Mouse (Mus musculus): ENCODE data around the gene Jazf1.

Gene Jazf1

DNA sequence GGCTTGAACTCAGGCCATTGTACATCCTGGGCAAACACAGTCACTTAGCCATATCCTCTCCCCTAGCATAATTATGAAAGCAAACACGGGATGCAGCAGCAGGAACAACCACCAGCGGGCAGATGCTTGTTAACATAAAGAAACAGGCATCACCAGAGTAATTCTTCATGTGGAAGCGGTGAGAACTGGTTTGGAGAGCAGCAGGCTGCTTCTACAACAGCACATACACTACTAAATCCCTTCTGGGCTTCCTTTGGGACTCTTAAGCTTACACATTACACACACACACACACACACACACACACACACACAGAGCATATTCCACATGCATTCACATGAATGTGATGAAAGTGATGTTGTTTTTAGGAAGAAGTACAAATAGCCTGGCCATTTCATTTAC lies 216.5 kb downstream of the Jazf1 start:
- no peak for DNase-seq (ENCODE audit: low spot score in 2 of 2)

DNA sequence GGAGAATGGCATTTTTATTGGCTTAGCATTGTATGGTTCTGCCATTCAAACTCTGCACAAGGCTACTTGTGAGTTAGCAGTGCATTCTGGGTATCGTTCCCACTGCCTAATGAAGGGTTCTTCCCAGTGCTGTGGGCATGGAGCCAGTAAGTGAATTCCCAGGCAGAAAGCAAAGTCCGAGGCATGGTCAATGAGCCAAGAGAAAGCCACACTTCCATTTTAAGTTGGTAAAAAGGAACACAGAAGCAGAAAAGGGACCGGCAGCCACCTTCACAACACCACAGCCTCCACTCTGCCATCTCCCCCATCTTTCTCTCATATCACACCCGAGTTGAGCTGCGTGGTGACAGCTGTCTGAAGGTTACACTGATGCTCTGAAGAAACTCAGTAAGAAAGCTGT lies 217.4 kb downstream of the Jazf1 start:
- DNase-seq (ENCODE audit: low spot score in 2 of 2) = no peak

DNA sequence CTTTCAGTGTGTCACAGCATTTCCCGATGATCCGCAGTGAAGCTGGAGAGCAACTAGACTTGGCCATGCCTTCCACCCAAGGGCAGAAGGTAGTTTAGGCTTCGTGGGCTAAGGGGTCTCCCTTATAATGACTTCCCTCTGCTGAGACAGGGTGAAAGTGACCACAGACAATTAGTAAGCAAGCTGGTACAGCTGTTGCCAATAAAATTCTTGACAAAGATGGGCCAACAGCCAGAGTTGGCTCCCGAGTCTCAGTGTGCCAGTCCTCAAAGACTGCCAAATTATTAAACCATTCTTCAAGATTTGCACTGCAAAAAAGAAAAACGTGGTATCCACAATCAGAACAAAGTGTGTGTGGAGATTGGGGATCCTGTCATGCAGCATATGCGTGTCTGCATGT lies 220.2 kb downstream of the Jazf1 start:
- DNase-seq (ENCODE audit: low spot score in 2 of 2) = no peak

DNA sequence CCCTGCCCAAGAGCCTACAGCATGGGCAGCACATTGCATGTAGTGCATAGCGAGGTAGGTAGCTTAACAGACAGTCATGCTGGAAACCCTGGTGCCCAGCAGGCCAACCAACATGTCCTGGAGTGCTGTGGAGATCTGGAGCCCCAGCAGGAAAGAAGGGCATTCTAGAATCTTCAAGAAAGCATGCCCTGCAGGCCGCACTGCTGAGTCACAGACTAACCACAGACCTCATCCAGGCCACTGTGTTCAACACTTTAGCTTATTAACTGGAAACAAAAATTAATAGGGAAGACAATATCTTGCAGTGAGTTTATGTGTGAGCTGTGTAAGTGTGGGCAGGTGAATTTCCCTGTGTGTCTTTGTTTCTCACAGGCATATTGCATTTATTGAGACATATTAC lies 222.1 kb downstream of the Jazf1 start:
- DNase-seq (ENCODE audit: low spot score in 2 of 2) = no peak

DNA sequence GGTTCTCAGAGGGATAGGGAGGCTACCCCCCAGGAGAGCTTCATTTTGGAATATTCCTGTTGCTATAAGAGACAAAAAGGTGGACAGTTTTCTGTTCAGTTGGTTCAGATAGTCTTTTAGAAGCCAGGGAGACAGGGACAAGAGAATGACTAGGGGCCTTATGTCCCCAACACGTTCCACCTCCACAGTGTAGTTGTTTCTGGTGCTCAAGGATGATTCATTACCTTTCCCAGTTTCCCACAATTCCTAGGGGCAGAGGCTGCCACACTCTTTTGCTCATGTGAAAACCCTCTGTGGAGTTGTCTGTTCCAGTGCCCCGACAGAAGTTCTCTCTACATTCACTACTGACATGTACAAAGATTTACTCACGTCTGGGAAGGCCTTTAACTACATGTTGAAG lies 223.7 kb downstream of the Jazf1 start:
- no peak for DNase-seq (ENCODE audit: low spot score in 2 of 2)

DNA sequence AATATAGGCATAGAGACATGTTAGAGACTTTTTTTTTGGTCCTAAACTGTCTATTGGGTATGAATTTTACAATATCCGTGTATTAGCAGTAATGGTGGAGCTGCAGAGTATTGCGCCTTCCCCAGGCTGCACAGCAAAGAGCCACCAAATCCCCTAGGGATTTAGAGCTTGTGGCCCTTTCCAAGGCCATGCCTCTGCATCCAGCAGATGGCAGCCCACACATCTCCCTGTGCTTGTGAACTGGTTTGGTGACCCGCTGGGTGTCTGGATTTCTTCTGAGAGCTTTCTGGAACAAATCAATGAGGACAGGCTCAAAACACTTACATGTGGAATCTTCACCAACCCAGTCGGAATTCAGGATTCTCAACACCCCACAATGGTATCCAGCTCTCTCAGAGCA lies 225.4 kb downstream of the Jazf1 start:
- no peak for DNase-seq (ENCODE audit: low spot score in 2 of 2)

DNA sequence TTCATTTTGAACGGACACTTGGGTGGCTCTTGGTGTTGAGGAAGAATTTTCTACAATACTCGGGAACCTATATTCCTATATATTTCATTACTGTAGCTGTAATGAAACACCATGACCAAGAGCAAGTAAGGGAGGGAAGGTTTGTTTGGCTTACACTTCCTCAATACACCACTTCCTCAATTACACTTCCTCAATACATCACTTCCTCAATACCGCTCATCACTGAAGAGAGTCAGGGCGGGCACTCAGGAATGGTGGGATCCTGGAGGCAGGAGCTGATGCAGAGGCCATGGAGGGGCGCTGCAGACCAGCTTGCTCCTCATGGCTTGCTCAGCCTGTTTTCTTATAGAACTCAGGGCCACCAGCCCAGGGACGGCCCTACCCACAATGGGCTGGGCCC lies 225.8 kb downstream of the Jazf1 start:
- DNase-seq (ENCODE audit: low spot score in 2 of 2) = no peak

DNA sequence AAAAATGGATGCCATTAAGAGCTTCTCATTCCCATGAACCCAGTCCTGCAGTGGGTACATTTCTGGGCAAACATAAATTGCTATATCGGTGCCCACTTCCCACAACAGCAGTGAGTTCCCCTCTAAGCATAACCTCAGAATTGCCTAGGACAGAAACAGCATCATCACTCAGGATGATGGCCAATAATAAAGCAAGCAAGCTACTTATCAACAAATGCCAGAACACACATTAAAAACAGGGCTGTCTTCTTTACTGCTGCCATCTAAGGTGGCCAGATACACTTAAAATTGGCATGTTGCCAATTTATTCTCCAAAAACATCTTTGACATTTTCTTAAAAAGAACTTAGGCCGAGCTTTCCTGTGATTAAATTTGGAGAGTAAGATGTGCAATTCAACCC lies 226.8 kb downstream of the Jazf1 start:
- no peak for DNase-seq (ENCODE audit: low spot score in 2 of 2)

DNA sequence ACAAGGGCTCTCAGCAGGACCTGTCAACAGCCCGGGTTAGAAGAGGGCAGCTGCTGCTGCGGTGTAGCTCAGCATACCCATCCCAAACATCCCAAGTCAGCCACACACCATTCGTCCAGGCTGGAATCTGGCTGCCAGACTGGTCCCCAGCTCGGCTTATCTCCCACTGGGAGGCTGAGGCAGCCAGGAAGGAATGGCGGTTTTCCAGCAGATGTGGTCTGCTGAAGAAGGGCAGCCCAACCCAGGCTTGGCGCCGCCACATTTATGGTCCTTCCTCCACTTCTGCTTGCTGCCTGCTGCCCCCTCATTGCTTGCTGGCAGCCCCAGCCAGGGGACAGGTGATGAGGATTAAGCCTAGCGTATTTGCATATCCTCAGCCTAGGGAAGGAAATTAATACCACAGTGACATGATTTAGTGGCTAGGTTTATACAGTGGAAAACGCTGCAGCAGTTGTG lies 227.8 kb downstream of the Jazf1 start:
- DNase-seq (ENCODE audit: low spot score in 2 of 2) = no peak

DNA sequence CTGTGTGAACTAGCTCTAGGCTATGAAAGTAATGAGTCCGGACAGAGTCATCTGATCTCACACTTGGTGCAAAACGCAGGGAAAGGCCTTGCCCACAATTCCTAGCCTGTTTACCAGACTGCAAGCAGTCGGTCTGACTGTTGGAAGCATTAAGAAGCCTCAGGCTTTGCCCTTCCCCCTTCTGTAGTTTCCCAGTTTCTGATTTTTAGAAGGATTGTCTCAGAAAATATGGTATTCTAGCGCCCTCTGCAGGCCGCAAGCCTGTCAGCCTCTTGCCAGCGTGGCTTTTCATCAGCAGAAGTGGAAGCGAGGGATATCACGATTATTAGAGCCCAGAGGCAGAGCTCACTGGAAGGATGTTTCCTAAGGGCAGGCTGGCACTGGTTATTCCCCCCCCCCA lies 229.7 kb downstream of the Jazf1 start:
- peak; percentile 64 to 88 for DNase-seq (ENCODE audit: low spot score in 2 of 2)

DNA sequence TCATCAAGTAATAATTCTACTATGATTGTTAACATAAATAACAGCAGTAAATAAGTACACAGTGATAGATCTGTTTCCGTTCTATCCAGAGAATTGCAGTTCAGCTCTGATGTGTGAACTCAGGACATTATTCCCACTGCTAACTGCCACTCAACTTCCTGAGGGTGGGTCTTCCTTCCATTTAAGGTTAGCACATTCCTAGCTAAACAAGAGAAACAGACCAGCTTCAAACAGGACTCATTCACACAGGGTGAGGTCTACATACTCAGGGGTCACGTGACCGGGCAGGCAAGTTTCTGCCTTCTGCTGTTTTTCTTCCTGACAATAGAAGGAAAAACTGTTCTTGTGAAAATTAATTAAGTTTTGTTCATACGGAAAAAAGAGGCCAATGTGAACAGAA lies 230.6 kb downstream of the Jazf1 start:
- DNase-seq (ENCODE audit: low spot score in 2 of 2) = no peak

DNA sequence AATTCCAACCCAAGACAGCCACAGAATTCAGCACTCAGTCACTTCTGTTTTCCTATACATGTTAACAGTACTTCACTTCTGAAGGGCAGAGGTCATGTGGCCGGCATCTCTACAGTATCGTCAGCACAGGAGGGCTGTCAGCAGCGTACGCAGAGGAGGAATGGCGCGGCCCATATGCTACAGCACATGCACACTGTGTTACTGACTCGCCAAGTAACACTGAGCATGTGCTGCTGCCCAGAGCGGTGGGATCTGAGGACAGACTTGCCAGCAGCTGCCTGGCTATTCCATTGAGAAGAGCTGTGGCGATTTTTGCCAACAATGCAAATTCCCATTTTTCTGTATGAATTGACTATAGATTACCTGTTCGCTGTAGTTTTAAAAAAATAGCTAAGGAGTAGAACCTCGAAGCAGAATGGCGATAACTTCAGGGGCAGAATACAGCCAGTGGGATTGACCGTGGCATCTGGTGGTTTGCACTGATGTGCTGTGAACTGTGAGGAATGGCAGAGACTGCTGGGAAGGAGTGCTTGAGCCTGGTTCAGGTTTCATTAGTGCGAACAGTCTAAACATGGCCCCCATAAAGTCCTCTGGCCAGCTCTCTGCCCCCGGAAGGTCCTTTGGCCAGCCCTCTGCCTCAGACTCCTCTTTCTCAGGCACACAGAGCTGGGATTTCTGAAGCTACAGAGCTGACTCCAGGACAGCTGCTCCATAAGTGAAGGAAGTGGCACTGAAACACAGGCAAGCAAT lies 232.1 kb downstream of the Jazf1 start:
- DNase-seq (ENCODE audit: low spot score in 2 of 2) = no peak

DNA sequence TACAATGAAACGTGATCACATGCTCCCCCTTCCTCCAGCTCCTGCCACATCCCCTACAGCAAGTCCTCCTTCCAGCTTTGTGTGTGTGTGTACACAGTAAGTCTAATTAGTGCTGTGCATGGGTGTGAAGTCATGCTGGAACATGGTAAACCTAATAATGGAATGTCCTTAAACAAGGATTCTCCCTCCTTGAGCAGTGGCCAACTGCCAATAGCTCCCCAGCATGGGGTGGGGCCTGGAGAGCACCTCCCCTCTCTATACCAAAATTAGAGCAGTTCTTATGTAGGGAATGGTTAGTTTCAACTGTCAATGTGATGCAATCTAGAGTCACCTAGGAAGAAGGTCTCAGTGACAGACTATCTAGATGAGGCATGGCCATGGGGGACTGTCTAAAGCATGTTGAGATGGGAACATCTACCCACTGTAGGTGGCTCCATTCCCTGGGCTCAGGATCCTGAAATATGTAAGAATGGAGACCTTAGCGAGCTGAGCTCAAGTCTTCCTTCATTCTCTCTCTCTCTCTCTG lies 240.6 kb downstream of the Jazf1 start:
- no peak for DNase-seq (ENCODE audit: low spot score in 2 of 2)

DNA sequence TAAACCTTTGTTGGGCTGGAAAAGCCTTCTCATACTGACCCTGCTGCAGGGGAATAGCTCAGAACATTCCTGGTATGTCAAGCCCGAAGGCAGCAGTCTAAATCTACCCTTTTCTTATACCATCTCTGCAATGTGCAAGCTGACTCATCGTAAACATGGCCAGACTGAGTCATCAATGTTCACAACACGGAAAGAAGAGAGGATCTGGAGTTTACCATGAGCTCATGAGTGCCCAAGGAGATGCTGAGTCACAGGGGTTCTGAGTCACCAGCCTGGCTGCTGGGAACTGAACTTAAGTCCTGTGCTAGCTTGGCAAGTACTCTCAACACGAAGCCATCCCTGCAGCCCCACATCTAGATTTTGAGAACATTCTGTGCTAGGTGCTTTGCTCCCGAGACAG lies 242.9 kb downstream of the Jazf1 start:
- DNase-seq (ENCODE audit: low spot score in 2 of 2) = peak in 1 of 2 experiments; percentile 35

DNA sequence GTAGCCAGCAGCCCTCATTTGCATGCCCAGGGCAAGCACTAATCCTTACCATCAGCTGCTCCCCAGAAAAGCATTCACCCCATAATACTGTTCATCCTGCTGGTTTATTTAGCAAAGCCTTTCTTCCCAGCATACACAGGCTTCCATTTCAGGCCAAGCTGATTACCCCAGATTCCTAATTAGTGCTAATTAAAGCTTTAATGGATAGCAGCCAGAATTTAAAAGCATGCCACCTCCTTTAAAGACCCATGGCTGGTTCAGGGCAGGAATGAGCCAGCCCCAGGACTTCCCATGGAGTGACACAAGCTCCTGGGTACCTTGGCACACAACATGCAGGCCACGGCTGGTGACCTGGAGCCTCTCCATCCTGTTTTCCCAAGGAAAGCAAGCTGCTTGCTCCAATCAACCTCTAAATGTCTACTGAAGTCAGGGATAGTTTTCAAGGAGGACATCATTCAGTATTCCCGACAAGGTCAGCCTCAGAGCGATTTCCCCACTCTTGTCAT lies 243.4 kb downstream of the Jazf1 start:
- no peak for DNase-seq (ENCODE audit: low spot score in 2 of 2)

DNA sequence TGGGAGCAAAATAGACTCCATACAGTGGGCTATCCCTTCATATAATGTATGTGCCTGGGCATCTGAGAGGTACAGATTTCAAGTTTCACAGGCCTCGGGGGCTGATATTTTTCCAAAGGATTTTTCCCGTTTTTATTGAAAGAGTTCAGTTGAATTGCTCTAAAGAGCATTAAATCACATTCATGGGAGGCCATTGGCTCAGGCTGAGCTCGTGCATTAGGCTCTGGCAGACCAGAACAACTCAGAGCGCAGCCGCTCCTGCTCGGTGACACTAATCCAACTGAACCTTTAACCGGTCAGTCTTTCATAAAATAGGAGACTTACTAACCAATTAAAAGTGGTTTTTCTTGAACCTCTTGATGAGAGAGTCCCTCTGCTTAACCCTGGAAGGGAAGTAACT lies 245.4 kb downstream of the Jazf1 start:
- no peak for DNase-seq (ENCODE audit: low spot score in 2 of 2)

DNA sequence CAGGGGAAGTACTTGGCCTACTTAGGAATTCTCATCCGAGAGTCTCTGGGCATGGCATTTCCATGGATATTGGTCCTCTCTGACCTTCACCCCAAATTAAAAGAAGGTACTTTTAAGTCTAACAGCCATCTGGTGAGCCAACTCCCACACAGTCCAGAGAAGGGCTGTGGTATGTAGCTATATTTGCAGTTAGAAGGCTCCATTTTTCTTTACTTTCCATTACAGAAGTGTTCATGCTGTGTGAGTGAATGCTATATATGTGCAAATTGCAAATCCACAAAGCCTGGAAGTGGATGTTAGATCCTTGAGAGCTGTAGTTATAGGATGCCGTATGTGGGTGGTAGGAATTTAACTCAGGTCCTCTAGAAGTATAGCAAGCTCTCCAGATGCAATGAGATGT lies 245.8 kb downstream of the Jazf1 start:
- DNase-seq (ENCODE audit: low spot score in 2 of 2) = no peak

DNA sequence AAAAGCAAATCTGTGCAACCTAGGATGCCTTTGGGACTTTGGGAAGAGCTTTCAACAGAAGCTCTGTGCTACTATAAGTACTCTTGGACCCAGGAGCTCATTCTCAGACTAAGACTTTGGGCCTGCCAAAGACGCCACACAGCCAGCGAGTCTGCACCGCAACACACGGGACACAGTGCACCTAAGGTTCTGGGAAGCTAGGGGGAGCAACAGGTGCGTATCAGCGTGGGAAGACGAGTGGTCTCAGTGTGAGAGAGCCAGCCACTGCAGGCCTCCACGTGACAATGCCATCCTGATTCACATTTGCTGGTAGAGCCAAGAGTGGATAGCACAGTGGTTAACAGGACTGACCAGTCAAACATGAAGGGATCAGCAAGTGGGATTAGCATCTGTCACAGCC lies 249.1 kb downstream of the Jazf1 start:
- DNase-seq (ENCODE audit: low spot score in 2 of 2) = no peak

DNA sequence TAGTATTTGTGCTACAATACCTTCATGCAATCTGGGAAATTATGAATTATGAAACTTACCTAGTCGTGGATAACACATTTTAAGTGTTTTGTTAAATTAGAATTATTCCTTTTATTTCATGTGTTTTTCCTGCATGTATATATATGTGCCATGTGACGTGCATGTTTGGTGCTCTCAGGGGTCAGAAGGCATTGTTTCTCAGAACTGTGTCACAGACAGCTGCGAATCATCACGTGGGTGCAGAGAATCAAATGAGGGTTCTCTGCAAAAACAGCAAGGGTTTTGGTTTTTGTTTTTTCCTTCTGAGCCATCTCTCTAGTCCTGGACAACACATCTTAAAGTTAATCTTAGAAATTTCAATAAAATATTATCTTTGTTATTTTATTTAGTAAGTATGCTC lies 250.4 kb downstream of the Jazf1 start:
- DNase-seq (ENCODE audit: low spot score in 2 of 2) = no peak

DNA sequence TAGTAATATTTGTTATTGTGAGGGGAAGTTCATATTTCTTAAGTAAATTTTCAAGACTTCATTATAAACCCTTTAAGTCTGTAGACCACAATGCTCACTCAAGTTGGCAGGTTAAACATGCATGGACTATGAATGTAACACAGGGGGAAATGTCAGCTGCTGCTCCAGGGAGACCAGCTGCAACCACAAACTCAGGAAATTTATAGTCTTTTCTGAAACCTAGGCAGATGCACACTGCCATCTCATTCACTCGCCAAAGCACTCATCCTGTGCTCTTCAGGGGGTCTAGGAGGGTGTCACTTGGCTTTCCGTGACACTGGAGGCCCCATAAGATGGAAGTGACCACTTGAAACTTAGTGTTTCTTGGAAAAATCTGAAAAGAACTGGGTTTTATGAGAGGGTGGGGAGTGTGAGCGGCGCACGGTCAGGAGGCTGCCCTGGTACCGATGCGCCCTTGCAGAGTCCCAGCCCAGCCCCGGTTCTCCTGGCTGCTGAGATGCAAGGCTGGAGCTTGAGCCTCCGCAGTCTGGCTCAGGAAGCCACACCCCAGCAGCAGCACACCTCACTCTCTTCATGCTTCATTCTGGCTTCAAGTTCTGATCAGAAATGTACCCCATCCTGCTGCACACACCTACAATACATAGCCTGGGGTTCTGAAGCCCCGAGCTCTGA lies 251.1 kb downstream of the Jazf1 start:
- DNase-seq (ENCODE audit: low spot score in 2 of 2) = no peak

DNA sequence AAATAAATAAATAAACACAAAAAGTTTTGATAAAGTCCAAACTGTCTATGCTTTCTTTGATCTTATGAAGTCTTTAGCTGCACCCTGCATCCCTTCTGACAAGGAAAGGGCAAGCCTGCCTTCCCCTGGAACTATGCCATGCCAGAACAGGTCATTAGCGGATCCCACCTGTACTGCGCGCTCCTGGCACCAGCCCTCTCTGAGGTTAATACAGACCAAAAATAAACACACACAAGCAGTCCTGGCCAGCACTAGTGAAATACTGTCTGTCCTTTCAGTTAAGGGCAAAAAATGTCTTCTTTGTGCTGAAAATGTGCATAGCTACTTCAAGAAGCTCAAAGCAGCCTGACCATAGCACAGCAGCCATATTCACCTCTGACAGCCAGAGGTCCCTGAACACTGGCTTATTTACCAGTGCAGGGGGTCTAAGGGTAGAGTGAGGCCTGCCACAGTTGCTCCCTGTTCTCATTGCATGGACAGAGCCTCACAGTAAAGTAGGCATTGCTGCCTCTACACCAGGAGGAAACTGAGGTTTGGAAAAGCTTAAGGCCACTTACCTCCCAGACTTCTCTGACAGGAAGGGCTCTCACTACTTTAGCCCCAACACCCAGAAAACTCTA lies 263.1 kb downstream of the Jazf1 start:
- DNase-seq (ENCODE audit: low spot score in 2 of 2) = no peak

DNA sequence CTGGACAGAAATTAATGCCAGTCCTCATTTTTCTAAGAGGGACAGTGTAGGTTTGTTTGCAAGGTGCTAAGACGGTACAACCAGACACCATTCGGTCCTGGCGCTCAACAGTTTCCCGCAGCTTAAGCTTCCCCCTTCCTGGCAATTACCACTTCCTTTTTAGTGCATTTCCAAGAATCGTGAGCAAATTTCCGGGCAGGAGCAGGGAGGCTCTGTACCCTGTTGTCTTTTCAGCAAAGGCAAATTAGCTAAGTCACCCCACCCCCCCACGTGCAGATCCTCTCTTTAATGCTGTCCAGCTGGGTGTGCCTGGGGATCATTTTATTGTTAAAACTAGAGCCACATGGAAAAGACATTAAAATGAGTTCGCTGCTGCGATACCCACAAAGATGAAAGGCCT lies 266.2 kb downstream of the Jazf1 start:
- DNase-seq (ENCODE audit: low spot score in 2 of 2) = peak in 1 of 2 experiments; percentile 25
